Mouse (Mus musculus): Measurements from ENCODE around the gene Mcrip1. TPM values are rescaled to one million over a fixed set of nuclear protein-coding genes. Genes with fewer than 3 reads are reported as not detected.
A peak's percentile ranks its signal among the peaks of the same experiment; 100 is the strongest.
"Not testable (repeated sequence)": the region's sequence is repeated elsewhere in the genome, so short reads cannot be mapped to it uniquely, and the experiment has no call there.

Mcrip1 gene
- polyA plus RNA-seq, 1 experiment from 2014 or later: 39.1 TPM

- Histone ChIP-seq H3K27me3 (ENCODE audit: control insufficient read depth, insufficient read depth, low read depth, low read length) (no peaks in the 10 kb centered on the region), H3K4me2 (ENCODE audit: low read depth, low read length) (no peak overlapping the region), H3K4me1 (ENCODE audit: control insufficient read depth, low read depth, low read length) (peaks cover 31% of the 10 kb centered on the region), H3K36me3 (ENCODE audit: control insufficient read depth, insufficient read depth) (no peaks in the 10 kb centered on the region), H3K27ac (ENCODE audit: low read length) (no peak overlapping the region), H3K9me3 (replicated peaks; ENCODE audit: control insufficient read depth, low read length) (no peaks in the 10 kb centered on the region), H3K4me3 (ENCODE audit: low read depth, low read length) (no peak overlapping the region), H3K9ac (ENCODE audit: low read depth, low read length) (no peak overlapping the region)
- WGBS (ENCODE audit: insufficient replicate concordance): 19% methylated on average over 17 of the region's 17 CpGs
- ATAC-seq (ENCODE audit: low read depth): peak; percentile 56
Measured at GRCm38 (mm10) chr11:120515611-120516010, 33.9 kb downstream of the Mcrip1 start.

- H3K4me3 ChIP-seq (ENCODE audit: low read depth, low read length); H3K27ac ChIP-seq (ENCODE audit: low read length); H3K4me2 ChIP-seq (ENCODE audit: low read depth, low read length); H3K36me3 ChIP-seq (ENCODE audit: control insufficient read depth, insufficient read depth); H3K27me3 ChIP-seq (ENCODE audit: control insufficient read depth, insufficient read depth, low read depth, low read length); H3K9ac ChIP-seq (ENCODE audit: low read depth, low read length); ATAC-seq (ENCODE audit: low read depth); H3K9me3 ChIP-seq (replicated peaks; ENCODE audit: control insufficient read depth, low read length): not testable (repeated sequence)
- WGBS (ENCODE audit: insufficient replicate concordance): 85% methylated on average over 2 of the region's 2 CpGs
- peaks cover 33% of the 10 kb centered on the region for H3K4me1 ChIP-seq (ENCODE audit: control insufficient read depth, low read depth, low read length)
Measured at GRCm38 (mm10) chr11:120514262-120514661, 35.3 kb downstream of the Mcrip1 start.

- no peak overlapping the region for H3K27ac ChIP-seq (ENCODE audit: low read length)
- no peak overlapping the region for H3K9ac ChIP-seq (ENCODE audit: low read depth, low read length)
- H3K4me1 ChIP-seq (ENCODE audit: control insufficient read depth, low read depth, low read length): peaks cover 25% of the 10 kb centered on the region
- no peaks in the 10 kb centered on the region for H3K36me3 ChIP-seq (ENCODE audit: control insufficient read depth, insufficient read depth)
- WGBS (ENCODE audit: insufficient replicate concordance): 59% methylated on average over 6 of the region's 6 CpGs
- H3K4me3 ChIP-seq (ENCODE audit: low read depth, low read length): no peak overlapping the region
- no peaks in the 10 kb centered on the region for H3K9me3 ChIP-seq (replicated peaks; ENCODE audit: control insufficient read depth, low read length)
- H3K4me2 ChIP-seq (ENCODE audit: low read depth, low read length): no peak overlapping the region
- ATAC-seq (ENCODE audit: low read depth): no peak
- no peaks in the 10 kb centered on the region for H3K27me3 ChIP-seq (ENCODE audit: control insufficient read depth, insufficient read depth, low read depth, low read length)
Measured at GRCm38 (mm10) chr11:120512790-120513453, 36.6 kb downstream of the Mcrip1 start.

- Histone ChIP-seq H3K27ac (ENCODE audit: low read length) (peak overlapping the region; percentile 69), H3K9ac (ENCODE audit: low read depth, low read length) (peak overlapping the region; percentile 60), H3K4me3 (ENCODE audit: low read depth, low read length) (peak overlapping the region; percentile 50), H3K4me1 (ENCODE audit: control insufficient read depth, low read depth, low read length) (peaks cover 19% of the 10 kb centered on the region), H3K36me3 (ENCODE audit: control insufficient read depth, insufficient read depth) (no peaks in the 10 kb centered on the region), H3K9me3 (replicated peaks; ENCODE audit: control insufficient read depth, low read length) (no peaks in the 10 kb centered on the region), H3K4me2 (ENCODE audit: low read depth, low read length) (peak overlapping the region; percentile 65), H3K27me3 (ENCODE audit: control insufficient read depth, insufficient read depth, low read depth, low read length) (no peaks in the 10 kb centered on the region)
- 2% methylated on average over 16 of the region's 16 CpGs for WGBS (ENCODE audit: insufficient replicate concordance)
- peak; percentile 71 for ATAC-seq (ENCODE audit: low read depth)
Measured at GRCm38 (mm10) chr11:120510375-120511030, 39.0 kb downstream of the Mcrip1 start.

GRCm38 (mm10) chr11:120509940-120510339, 39.6 kb downstream of the Mcrip1 start:
- no peaks in the 10 kb centered on the region for H3K9me3 ChIP-seq (replicated peaks; ENCODE audit: control insufficient read depth, low read length)
- ATAC-seq (ENCODE audit: low read depth): no peak
- H3K27ac ChIP-seq (ENCODE audit: low read length): peak overlapping the region; percentile 69
- H3K4me3 ChIP-seq (ENCODE audit: low read depth, low read length): no peak overlapping the region
- H3K4me1 ChIP-seq (ENCODE audit: control insufficient read depth, low read depth, low read length): peaks cover 17% of the 10 kb centered on the region
- peak overlapping the region; percentile 60; the same call in 1 of the 2 replicates for H3K9ac ChIP-seq (ENCODE audit: low read depth, low read length)
- H3K27me3 ChIP-seq (ENCODE audit: control insufficient read depth, insufficient read depth, low read depth, low read length): no peaks in the 10 kb centered on the region
- H3K36me3 ChIP-seq (ENCODE audit: control insufficient read depth, insufficient read depth): no peaks in the 10 kb centered on the region
- peak overlapping the region; percentile 65 for H3K4me2 ChIP-seq (ENCODE audit: low read depth, low read length)
- 16% methylated on average over 4 of the region's 4 CpGs for WGBS (ENCODE audit: insufficient replicate concordance)

GRCm38 (mm10) chr11:120508290-120508870, 41.1 kb downstream of the Mcrip1 start:
- H3K9ac ChIP-seq (ENCODE audit: low read depth, low read length): no peak overlapping the region
- H3K36me3 ChIP-seq (ENCODE audit: control insufficient read depth, insufficient read depth): no peaks in the 10 kb centered on the region
- H3K4me1 ChIP-seq (ENCODE audit: control insufficient read depth, low read depth, low read length): peaks cover 17% of the 10 kb centered on the region
- H3K27me3 ChIP-seq (ENCODE audit: control insufficient read depth, insufficient read depth, low read depth, low read length): no peaks in the 10 kb centered on the region
- no peak overlapping the region for H3K4me2 ChIP-seq (ENCODE audit: low read depth, low read length)
- no peak for ATAC-seq (ENCODE audit: low read depth)
- H3K9me3 ChIP-seq (replicated peaks; ENCODE audit: control insufficient read depth, low read length): no peaks in the 10 kb centered on the region
- H3K27ac ChIP-seq (ENCODE audit: low read length): no peak overlapping the region
- H3K4me3 ChIP-seq (ENCODE audit: low read depth, low read length): no peak overlapping the region
- WGBS (ENCODE audit: insufficient replicate concordance): 74% methylated on average over 9 of the region's 9 CpGs

- Histone ChIP-seq H3K36me3 (ENCODE audit: control insufficient read depth, insufficient read depth) (no peaks in the 10 kb centered on the region), H3K4me1 (ENCODE audit: control insufficient read depth, low read depth, low read length) (peaks cover 17% of the 10 kb centered on the region), H3K9ac (ENCODE audit: low read depth, low read length) (no peak overlapping the region), H3K27ac (ENCODE audit: low read length) (no peak overlapping the region), H3K4me3 (ENCODE audit: low read depth, low read length) (no peak overlapping the region), H3K4me2 (ENCODE audit: low read depth, low read length) (no peak overlapping the region), H3K9me3 (replicated peaks; ENCODE audit: control insufficient read depth, low read length) (no peaks in the 10 kb centered on the region), H3K27me3 (ENCODE audit: control insufficient read depth, insufficient read depth, low read depth, low read length) (no peaks in the 10 kb centered on the region)
- WGBS (ENCODE audit: insufficient replicate concordance): 64% methylated on average over 13 of the region's 13 CpGs
- no peak for ATAC-seq (ENCODE audit: low read depth)
Measured at GRCm38 (mm10) chr11:120507611-120508289, 41.8 kb downstream of the Mcrip1 start.

GRCm38 (mm10) chr11:120506899-120507298, 42.6 kb downstream of the Mcrip1 start:
- no peak overlapping the region for H3K27ac ChIP-seq (ENCODE audit: low read length)
- ATAC-seq (ENCODE audit: low read depth): 0 out of 2 replicates have a peak, but pooled peaks have one; percentile 22
- no peak overlapping the region for H3K9ac ChIP-seq (ENCODE audit: low read depth, low read length)
- peaks cover 17% of the 10 kb centered on the region for H3K4me1 ChIP-seq (ENCODE audit: control insufficient read depth, low read depth, low read length)
- no peak overlapping the region for H3K4me3 ChIP-seq (ENCODE audit: low read depth, low read length)
- WGBS (ENCODE audit: insufficient replicate concordance): 49% methylated on average over 4 of the region's 4 CpGs
- no peaks in the 10 kb centered on the region for H3K27me3 ChIP-seq (ENCODE audit: control insufficient read depth, insufficient read depth, low read depth, low read length)
- H3K36me3 ChIP-seq (ENCODE audit: control insufficient read depth, insufficient read depth): no peaks in the 10 kb centered on the region
- no peaks in the 10 kb centered on the region for H3K9me3 ChIP-seq (replicated peaks; ENCODE audit: control insufficient read depth, low read length)
- no peak overlapping the region for H3K4me2 ChIP-seq (ENCODE audit: low read depth, low read length)

All from liver, embryonic 16.5 days (tissue).